Mouse (Mus musculus): Measurements from ENCODE around the gene Topors. TPM values are rescaled to one million over a fixed set of nuclear protein-coding genes. Genes with fewer than 3 reads are reported as not detected.

The Topors gene
- total RNA-seq, 1 experiment from 2014 or later = 79.8 TPM

DNA sequence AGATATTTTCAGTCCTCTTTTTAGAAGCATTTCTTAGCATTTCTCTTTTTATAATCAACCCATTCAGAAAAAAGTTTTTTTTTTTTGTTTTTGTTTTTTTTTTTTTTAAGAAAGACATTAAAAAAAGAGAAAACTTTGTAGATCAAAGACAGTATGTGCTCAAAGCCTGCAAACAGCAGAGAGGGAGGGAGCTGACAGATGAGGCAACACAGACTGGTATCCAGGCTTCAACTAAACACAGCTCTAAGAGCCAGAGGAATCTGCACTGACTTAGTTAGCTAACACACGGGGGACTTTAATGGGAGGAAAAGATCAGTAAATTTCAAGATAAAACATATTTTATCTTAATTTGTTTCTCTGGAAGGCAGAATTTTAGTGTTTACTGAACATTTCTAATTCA, 5.3 kb downstream of the Topors start:
- ATAC-seq (replicated peaks; ENCODE audit: insufficient number of reproducible peaks, low FRiP score, low TSS enrichment, poor library complexity, severe bottlenecking) = no peak

DNA sequence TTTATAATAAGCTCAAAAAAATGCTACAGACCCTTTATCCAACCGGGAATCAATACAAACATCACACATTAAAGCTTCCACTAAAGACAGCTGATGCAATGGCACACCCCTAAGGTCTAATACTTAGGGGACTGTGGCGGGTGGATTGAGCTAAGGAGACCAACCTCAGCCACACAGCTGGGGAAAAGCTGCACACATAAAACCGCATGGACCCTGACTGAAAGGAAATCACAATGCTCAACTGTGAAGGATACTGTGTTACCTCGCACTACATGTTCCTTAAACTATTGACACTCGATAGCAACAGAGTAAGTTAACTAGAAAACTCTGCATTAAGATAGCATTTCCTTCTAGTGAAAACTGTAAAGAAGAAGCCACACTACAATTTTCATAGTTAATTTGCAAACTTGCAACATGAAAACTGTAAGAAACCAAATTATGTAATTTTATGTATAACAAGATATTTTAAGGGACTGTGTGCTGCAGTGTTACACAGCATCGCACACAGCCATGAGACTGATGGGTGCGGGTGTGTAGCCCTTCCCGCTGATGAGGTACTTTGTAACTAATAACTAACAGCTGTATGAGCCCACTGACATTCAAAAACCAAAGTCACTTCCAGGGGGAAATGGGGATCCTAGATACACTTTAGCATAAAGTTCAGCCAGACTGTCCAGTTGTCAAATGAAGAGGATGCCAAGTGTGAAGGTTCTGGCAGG, 15.1 kb downstream of the Topors start:
- no peak for ATAC-seq (replicated peaks; ENCODE audit: insufficient number of reproducible peaks, low FRiP score, low TSS enrichment, poor library complexity, severe bottlenecking)

DNA sequence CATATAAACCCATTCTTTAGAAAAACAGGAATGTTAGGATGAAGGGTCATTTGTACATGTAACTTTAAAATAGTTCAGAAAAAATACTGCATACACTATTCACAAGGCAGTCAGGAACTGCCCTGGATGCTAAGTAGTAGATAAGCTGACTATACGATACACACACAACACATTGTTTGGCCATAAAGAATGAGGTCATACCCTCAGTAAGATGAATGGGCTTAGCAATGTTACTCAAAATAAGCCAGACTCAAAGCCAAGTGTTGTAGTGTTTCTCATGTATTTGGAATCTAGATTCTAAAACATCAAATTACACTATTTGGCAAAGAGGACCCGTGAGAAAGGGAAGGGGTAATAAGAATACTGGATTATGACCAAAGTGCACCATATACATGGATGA, 15.9 kb downstream of the Topors start:
- ATAC-seq (replicated peaks; ENCODE audit: insufficient number of reproducible peaks, low FRiP score, low TSS enrichment, poor library complexity, severe bottlenecking) = no peak

DNA sequence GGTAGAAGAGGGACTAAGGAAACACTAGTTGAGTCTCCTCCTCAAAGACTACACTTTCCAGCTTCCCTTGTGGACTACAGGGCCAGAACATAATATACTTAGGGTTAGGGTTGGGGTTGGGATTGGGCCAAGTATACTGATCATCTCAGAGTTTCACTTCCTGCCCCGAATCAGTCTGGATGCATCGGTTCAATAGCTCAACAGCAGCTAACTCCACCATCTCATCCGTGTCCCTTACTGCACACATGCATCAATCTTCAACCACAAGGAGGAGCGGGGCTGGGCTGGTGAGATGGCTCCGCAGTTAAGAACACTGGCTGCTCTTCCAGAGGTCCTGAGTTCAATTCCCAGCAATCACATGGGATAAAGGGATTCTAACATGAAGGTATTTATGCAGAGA, 18.7 kb downstream of the Topors start:
- no peak for ATAC-seq (replicated peaks; ENCODE audit: insufficient number of reproducible peaks, low FRiP score, low TSS enrichment, poor library complexity, severe bottlenecking)

DNA sequence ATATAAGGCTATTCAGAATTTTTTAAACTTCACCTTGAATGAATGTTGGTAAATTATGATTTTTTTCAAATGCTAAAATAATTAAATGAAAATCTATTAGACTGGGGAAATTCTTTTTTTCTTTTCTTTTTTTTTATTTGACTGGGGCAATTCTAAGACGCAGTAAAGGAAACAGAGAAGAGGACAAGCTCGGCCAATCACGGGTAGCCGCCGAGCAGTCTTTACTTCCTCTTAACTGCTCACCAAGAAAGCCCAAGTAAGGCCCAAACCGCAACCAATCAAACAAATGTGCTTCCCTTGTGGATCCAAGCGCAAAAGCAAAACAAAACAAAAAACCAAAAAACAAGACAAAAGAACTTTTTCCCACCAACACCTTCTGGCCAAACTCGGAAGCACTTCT, 25.6 kb downstream of the Topors start:
- peak; percentile 89 for ATAC-seq (replicated peaks; ENCODE audit: insufficient number of reproducible peaks, low FRiP score, low TSS enrichment, poor library complexity, severe bottlenecking)

DNA sequence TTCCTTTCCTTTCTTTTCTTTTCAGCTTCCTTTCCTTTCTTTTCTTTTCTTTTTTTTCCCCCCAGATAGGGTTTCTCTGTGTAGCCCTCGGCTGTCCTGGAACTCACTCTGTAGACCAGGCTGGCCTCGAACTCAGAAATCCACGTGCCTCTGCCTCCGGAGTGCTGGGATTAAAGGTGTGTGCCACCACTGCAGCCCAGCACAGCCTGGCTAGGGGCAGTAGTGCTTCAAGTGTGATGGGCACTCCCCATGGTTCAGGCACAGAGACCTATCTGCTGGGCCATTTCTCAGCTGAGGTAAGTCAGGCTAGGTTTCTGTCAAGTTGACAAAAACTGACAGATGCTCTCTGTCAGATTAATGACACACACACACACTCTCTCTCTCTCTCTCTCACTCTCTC, 26.6 kb downstream of the Topors start:
- no peak for ATAC-seq (replicated peaks; ENCODE audit: insufficient number of reproducible peaks, low FRiP score, low TSS enrichment, poor library complexity, severe bottlenecking)

DNA sequence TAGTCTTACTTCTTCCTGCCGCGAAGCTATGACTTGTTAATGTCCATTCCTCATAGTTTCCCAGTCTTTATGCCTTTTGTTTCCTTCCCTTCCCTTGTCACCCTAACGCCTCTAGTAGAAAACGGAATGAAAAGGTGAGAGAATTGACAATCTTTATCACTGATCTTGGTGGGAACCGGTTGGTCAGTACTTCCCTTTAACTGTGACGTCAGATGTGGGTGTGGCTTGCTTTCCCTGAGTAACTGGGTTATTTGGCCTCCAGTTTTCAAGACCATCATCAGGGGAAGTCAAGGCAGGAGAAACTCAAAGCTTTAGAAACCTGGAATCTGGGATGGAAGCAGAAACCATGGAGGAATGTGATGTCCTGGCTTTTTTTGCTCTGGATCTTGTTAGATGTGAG, 27.7 kb downstream of the Topors start:
- no peak for ATAC-seq (replicated peaks; ENCODE audit: insufficient number of reproducible peaks, low FRiP score, low TSS enrichment, poor library complexity, severe bottlenecking)

DNA sequence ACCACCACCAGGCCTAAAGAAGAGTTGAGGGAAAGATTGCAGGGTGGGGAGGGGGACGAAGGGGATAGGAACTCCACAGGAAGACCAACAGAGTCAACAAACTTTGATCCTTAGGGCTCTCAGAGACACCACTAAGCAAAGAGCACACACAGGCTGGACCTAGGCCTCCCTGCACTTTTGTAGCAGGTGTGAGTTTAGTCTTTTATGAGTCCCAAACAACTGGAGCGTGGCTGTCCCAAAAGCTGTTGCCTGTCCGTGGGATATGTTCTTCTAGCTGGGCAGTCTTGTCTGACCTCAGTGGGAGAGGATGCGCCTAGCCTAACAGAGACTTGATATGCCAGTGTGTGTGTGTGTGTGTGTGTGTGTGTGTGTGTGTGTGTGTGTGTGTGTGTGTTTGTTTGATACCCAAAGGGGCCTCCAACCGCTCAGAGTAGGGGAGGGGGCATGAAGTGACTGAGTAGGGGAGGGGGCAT, 29.3 kb downstream of the Topors start:
- no peak for ATAC-seq (replicated peaks; ENCODE audit: insufficient number of reproducible peaks, low FRiP score, low TSS enrichment, poor library complexity, severe bottlenecking)

DNA sequence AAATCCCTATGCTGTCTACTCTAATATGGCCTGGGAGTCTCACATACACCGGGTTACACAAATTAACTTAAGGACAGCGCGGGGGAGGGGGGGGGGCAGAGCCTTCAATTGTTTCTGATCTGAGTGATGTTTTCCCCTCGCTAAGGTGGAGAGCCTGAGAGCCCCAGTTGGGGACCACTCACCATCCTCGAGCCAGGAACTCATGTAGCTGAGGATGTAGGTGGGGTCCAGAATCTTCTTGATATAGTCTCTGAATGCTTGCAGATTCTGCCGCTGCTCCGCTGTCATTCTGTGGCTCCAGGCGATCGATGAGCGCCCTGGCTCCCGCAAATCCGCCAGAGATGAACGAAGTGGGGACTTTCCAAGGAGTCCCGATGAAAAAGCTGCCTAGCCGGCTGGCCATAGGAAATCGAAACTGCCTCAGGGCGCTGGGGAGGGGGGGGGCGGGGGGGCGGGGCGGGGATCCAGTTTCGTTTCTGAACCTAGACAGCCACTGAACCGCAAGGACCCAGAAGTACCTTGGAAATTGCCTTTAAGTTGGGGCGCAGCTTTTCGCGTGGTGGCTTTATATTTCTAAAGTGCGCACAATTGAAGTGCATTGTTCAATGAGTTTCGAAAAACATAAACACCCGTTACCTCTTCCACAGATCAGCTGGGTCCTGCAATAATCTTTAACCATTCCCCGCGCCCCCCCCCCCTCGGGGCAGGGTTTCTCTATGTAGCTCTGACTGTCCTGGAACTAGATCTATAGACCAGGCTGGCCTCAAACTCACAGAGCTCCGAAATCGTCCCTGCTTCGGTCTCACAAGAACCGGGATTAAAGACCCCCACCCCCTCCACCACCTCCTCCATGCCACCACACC, 30.0 kb downstream of the Topors start, which contains the start of gene Ddx58:
Ddx58 (minus strand) TSS at position 420 of the 863 bp plus-strand sequence.
- ATAC-seq (replicated peaks; ENCODE audit: insufficient number of reproducible peaks, low FRiP score, low TSS enrichment, poor library complexity, severe bottlenecking) = 0 out of 2 replicates have a peak, but pooled peaks have one; percentile 18

DNA sequence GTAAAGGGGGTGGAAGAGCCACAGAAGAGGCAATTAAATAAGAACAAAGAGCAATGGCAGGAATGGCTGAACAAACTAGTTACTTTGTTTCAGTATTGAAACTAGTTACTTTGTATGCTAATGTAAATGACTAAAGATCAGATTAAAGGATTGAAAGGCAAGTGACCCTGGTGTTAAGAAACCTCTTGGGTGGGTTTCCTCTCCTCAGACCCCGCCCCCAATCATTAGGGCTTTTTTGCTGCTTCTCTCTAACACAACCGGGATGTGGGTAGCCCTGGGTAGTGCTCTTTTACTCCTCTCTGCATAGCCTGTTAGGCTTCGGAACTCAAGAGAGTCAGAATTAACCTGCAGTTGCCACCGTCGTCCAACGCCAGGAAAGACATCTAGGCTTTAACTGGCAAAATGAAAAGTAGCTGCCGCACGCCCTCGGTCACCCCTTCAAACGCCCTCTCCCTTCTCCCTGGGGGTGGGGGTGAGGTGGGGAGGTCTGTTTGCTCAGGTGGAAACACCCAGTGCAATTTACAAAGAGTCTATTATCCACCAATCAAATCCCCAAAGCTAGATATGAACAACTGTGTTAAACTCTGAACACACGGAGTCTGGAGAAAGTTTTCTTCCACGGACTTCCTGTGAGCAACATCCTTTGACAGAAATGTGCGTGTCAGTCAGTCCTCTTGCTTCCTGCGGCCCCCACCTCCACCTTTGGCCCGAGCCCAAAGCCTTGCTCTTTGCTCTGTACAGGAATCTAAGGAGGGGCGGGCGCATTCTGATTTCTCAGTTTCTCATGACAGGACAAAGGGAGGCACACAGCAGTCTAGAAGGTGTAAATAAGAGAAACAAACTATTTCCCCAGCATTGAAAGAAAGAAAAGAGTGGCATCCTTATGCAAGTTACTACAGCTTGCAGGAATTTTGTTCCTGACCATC, 30.9 kb downstream of the Topors start:
- no peak; the same call in 1 of the 2 replicates for ATAC-seq (replicated peaks; ENCODE audit: insufficient number of reproducible peaks, low FRiP score, low TSS enrichment, poor library complexity, severe bottlenecking)

DNA sequence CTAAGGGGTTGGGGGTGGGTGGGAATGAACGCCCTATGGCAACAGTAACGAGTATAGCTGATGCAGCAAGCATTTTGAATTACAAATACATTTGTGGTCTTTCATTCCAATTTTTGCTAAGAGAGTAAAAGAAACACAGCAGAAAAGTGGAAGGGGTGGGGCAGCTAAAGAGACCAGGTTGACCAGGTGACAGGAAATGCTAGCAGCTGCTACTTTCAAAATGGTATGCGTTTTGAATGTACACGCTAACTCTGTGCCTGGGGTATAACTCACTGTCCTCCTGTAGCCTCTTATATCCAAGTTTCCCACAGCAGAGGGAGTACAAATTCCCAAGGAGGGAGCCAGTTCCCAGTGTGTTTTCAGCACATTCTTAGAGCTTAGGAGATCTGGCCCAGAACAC, 32.8 kb downstream of the Topors start:
- no peak for ATAC-seq (replicated peaks; ENCODE audit: insufficient number of reproducible peaks, low FRiP score, low TSS enrichment, poor library complexity, severe bottlenecking)

DNA sequence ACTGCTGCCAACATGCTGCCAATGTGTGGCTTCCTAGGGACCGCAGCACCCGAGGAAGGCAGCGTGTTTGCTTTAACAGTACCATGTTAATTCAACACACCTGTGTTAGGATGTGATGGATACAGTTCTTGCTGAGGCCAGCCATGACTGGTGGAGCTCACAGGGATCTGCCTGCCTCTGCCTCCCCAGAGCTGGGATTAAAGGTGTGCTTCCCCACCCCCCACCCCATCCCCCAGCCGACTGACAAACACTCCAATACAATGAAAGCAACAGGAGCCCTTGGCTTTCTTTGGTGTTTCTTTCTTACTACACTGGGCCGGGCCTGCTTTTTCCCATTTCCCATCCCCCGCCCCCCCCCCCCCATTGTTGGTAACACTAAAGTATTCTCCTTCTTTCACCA, 35.4 kb downstream of the Topors start:
- no peak for ATAC-seq (replicated peaks; ENCODE audit: insufficient number of reproducible peaks, low FRiP score, low TSS enrichment, poor library complexity, severe bottlenecking)

DNA sequence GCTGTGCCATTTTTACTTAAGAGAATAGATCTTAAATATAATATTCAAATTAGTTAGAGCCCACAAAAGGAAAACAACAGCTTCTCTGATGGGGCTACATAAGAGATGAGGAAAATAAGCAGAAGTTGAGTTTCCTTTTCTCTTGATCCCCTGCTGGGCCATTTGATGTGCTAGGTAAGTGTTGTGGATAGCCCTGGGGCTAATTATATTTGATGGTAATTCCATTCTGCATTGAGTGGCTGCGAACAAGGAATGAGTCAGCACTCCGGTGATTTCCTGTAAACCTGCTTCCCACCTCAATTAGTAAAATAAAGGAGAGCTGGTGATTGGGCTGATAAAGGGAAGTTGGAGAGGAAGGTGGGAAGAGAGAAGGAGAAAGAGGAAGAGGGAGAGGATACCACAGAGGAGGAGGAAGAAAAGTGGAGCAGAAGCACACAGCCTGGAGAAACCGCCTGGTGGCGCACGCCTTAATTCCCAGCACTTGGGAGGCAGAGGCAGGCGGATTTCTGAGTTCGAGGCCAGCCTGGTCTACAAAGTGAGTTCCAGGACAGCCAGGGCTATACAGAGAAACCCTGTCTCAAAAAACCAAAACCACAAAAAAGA, 36.5 kb downstream of the Topors start:
- no peak for ATAC-seq (replicated peaks; ENCODE audit: insufficient number of reproducible peaks, low FRiP score, low TSS enrichment, poor library complexity, severe bottlenecking)

DNA sequence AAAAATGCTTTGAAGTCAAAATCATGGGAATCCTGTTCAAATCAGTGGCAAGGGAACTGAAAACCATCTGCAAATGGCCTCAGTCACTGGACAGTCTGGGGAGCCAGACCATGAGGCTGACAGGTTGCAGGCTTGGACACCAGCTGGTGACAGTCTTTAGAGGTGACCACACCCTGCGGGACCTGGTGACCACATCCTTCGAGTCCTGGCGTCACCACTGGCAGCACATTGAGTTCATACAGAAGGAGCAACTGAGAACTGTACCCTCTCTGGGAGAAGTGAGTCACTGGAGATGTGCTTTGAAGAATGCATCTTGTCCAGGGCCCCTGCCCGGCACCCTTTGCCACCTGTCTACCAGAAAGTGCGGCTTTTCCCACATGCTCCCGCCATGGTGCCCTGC, 39.9 kb downstream of the Topors start:
- ATAC-seq (replicated peaks; ENCODE audit: insufficient number of reproducible peaks, low FRiP score, low TSS enrichment, poor library complexity, severe bottlenecking) = peak; percentile 73

DNA sequence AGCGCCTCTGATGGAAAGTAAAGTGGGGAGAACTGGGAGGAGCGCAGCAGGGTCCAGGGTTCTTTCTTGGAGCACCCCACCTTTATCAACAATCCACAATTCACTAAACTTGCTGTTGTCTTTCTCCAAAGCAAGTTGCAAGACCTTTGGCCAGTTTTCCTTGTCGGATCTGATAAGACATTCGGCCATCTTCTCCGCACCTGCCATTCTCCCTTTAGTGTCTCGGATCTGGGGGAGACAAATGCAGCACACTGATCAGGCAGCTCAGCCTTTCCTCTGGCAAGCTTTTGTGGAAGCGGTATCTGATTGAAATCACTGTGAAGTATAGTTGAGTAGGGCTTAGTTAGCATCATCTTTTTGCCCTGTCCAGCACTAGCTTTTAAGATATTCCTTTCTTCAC, 41.8 kb downstream of the Topors start:
- no peak for ATAC-seq (replicated peaks; ENCODE audit: insufficient number of reproducible peaks, low FRiP score, low TSS enrichment, poor library complexity, severe bottlenecking)

DNA sequence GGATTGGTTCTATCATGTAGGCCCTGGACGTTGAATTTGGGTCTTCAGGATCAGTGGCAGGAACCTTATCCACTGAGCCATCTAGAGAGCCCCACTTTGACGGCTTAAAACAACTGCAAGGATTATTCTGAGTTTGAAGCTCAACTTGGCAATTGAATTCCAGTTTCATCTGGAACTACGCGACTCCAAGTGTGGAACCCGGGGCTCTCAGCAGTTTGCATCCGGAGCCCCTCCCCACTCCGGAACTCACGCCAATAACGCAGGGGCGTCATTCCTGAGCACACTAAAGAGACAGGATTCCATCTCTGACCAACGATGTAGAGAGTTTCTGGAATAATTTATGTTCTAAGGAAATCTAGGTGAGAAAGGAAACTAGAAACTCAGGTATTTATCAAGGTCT, 42.5 kb downstream of the Topors start:
- no peak for ATAC-seq (replicated peaks; ENCODE audit: insufficient number of reproducible peaks, low FRiP score, low TSS enrichment, poor library complexity, severe bottlenecking)

DNA sequence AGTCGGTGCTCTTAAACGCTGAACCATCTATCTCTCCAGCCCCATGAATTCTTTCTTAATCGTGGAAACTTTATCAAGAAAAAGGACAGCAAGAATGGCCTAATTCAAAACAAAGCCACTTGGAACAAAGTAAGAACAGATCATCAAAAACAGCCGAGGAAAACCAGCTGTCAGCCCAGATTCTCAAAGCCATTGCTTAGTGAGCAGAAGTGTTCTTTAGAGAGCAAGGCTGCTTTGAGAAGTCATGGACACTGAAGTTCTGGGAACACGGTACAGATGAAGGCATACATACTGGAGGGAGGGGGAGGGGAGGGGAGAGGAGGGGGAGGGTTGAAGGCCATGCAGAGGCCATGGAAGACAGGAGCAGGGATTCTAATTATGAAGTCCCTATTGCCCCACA, 43.6 kb downstream of the Topors start:
- no peak for ATAC-seq (replicated peaks; ENCODE audit: insufficient number of reproducible peaks, low FRiP score, low TSS enrichment, poor library complexity, severe bottlenecking)

DNA sequence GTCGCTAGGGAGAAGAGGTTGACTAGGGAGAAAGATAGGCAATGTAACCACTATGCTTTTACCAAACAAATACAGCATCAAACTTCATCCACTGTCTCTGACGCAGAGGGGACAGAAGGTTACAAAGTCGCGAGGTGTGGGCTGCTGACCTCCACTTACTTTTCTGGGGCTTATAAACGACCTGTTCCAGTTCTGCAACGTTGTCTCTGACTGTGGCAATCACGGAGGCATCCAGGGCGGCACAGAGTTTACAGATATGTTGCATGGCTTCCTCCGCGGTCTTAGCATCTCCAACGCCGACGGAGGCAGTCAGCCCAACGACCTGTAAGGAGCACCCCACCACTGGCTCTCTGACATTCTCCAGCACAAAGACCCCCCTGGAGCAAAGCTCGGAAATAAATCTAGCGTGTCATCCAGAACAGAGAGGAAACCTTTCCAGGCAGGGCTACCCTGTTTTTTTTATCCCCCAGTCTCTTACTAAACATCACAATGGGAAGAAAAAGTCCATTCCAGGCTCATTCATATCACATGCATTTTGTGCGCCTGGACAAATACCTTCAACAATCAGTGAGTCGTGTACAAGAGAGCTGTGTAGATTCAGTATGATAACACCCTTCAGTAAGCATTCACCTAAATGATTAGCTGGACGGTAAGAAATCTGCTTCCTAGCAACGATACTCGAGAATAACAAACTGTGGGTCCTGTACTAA, 47.6 kb downstream of the Topors start:
- ATAC-seq (replicated peaks; ENCODE audit: insufficient number of reproducible peaks, low FRiP score, low TSS enrichment, poor library complexity, severe bottlenecking) = no peak
